Mouse (Mus musculus) intestine, embryonic 16.5 days (tissue): ENCODE data around the gene Mief1. TPM values are rescaled to one million over a fixed set of nuclear protein-coding genes. Genes with fewer than 3 reads are reported as not detected.

Experiments used
- ATAC-seq: fragments of 200-750 bp; cut with Nextera tagmentation; 2 replicates; pipeline ENCODE4 v1.8.0; 2017; ENCODE audit warnings: moderate TSS enrichment, moderate library complexity
- H3K27ac ChIP-seq: fragments of 300-500 bp; sonication (generic); 2 replicates; pipeline ENCODE4 v1.5.1; 2014; ENCODE audit warnings: mild to moderate bottlenecking, low read length
- H3K27me3 ChIP-seq: fragments of 300-500 bp; sonication (generic); replicated peaks from 2 replicates; pipeline ENCODE4 v1.6.1; 2014; ENCODE audit warnings: low read length, control low read depth, mixed read lengths; ENCODE audit not compliant: control insufficient read depth, insufficient read depth
- H3K36me3 ChIP-seq: fragments of 300-500 bp; sonication (generic); 2 replicates; pipeline ENCODE4 v1.6.1; 2014; ENCODE audit warnings: low read length, control low read depth; ENCODE audit not compliant: control insufficient read depth, insufficient read depth
- H3K4me1 ChIP-seq: fragments of 300-500 bp; sonication (generic); 2 replicates; pipeline ENCODE4 v1.6.1; 2014; ENCODE audit warnings: low read length, control low read depth, mixed read lengths; ENCODE audit not compliant: control insufficient read depth, insufficient read depth
- H3K4me2 ChIP-seq: fragments of 300-500 bp; sonication (generic); 2 replicates; pipeline ENCODE4 v1.6.1; 2014; ENCODE audit warnings: low read depth, low read length, control low read depth
- H3K4me3 ChIP-seq: fragments of 300-500 bp; sonication (generic); 2 replicates; pipeline ENCODE4 v1.5.1; 2014; ENCODE audit warnings: mild to moderate bottlenecking, low read length
- H3K9ac ChIP-seq: fragments of 300-500 bp; sonication (generic); 2 replicates; pipeline ENCODE4 v1.6.1; 2014; ENCODE audit warnings: low read depth, low read length
- H3K9me3 ChIP-seq: fragments of 300-500 bp; sonication (generic); 2 replicates; pipeline ENCODE4 v1.6.1; 2016; ENCODE audit warnings: low read length, control low read depth; ENCODE audit not compliant: control insufficient read depth
- WGBS: fragments of 180-500 bp; shearing (Covaris S2); extraction: QIAGEN DNeasy Blood & Tissue Kit; methylation state at CpG from one replicate; pipeline ENCODE4 v1.1.7; 2014; 5-methylcytosine and 5-hydroxymethylcytosine counted together
- polyA plus RNA-seq: library from polyadenylated mRNA; unstranded; fragments of >200 nt; fragmentation: Nextera tagmentation; extraction: Ambion mirVana; gene quantifications from 2 replicates; pipeline ENCODE4 v1.2.1, GENCODE M21; 2015

Mief1 gene
- polyA plus RNA-seq, 1 experiment from 2014 or later: 26.0 TPM

DNA sequence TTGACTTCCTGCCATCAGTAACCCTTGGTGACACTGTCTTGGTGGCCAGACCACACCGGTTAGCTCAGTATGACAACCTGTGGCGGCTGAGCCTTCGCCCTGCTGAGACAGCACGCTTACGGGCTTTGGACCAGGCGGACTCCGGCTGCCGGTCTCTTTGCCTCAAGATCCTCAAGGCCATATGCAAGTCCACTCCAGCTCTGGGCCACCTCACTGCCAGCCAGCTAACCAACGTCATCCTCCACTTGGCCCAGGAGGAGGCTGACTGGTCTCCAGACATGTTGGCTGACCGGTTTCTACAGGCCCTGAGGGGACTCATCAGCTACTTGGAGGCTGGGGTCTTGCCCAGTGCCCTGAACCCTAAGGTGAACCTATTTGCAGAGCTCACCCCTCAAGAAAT, 15.9 kb downstream of the Mief1 start:
- Histone ChIP-seq H3K36me3 (peaks cover 24% of the 10 kb centered on the region), H3K4me1 (peaks cover 27% of the 10 kb centered on the region), H3K4me3 (no peak overlapping the region), H3K27me3 (no peaks in the 10 kb centered on the region), H3K4me2 (no peak overlapping the region), H3K9me3 (no peaks in the 10 kb centered on the region), H3K27ac (peak overlapping the region; percentile 76; the same call in 1 of the 2 replicates), H3K9ac (no peak overlapping the region)
- ATAC-seq: no peak
- 91% methylated on average over 10 of the region's 10 CpGs for WGBS

DNA sequence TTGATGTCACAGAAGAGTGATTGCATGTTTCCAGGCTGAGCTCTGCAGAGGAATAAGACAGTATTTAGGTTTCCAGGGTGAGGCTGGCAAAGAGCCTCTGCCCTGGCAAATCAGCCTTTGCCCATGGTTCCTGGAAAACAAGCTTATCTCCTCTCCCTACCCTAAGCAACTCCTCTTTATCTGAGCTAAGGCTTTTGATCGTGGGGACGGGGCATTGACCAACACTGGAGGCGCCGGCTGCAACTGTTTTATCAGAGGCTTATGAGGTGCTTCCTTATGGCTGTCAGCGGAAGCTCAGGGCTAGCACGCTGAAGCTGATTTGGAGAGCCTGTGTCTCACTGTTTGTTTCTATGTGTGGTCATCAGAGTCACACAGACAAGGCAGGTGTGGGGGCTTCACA, 16.8 kb downstream of the Mief1 start:
- H3K9me3 ChIP-seq: no peaks in the 10 kb centered on the region
- peak; percentile 23 for ATAC-seq
- peak overlapping the region; percentile 76 for H3K27ac ChIP-seq
- no peak overlapping the region for H3K4me2 ChIP-seq
- H3K4me3 ChIP-seq: no peak overlapping the region
- WGBS: 71% methylated on average over 6 of the region's 6 CpGs
- peak overlapping the region; percentile 9; the same call in 1 of the 2 replicates for H3K9ac ChIP-seq
- peaks cover 27% of the 10 kb centered on the region for H3K4me1 ChIP-seq
- H3K36me3 ChIP-seq: peaks cover 24% of the 10 kb centered on the region
- no peaks in the 10 kb centered on the region for H3K27me3 ChIP-seq

DNA sequence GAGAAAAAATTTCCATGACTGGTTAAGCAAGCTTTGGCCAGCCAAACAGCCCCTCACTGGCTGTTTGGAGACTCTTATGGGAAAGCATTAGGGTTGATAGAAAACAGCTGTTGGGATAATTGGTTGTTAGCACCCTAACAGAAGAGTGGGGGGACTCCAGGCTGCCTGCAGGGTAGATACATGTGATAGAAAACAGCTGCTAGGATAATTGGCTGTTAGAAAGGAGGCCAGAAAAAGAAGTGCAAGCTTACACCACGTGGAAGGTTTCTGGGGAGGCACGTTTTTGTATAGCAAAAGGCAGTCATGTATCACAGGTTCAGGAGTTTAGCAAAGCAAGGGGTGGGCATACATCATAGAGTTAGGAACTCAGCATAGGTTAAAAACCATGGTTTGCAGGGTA, 19.7 kb downstream of the Mief1 start:
- Histone ChIP-seq H3K4me3 (no peak overlapping the region), H3K4me2 (peak overlapping the region; percentile 84), H3K27ac (peak overlapping the region; percentile 100), H3K9me3 (no peaks in the 10 kb centered on the region), H3K4me1 (peaks cover 47% of the 10 kb centered on the region), H3K27me3 (no peaks in the 10 kb centered on the region), H3K36me3 (peaks cover 24% of the 10 kb centered on the region), H3K9ac (peak overlapping the region; percentile 39; the same call in 1 of the 2 replicates)
- WGBS: 22% methylated on average over 2 of the region's 2 CpGs
- ATAC-seq: no peak

DNA sequence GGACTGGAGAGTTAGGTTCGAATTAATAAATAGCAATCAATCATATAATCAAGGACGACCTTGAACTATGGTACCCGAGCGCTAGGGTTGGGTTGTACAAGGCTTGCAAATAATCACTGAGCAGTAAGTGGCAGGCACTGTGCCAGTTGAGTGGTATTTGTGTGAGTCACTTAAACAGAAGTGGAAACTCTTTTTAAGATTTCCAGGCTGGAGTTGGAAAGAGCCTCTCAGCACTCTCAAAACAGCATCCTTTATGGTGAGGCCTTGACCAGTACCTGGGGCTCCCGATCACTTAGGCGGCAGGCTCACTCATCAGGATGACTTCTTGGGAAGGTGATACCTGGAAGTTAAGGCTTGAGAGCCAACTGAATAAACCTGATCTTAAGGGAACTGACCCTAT, 20.4 kb downstream of the Mief1 start:
- peaks cover 54% of the 10 kb centered on the region for H3K4me1 ChIP-seq
- 34% methylated on average over 6 of the region's 6 CpGs for WGBS
- peak overlapping the region; percentile 100 for H3K27ac ChIP-seq
- H3K4me2 ChIP-seq: peak overlapping the region; percentile 84
- H3K27me3 ChIP-seq: no peaks in the 10 kb centered on the region
- ATAC-seq: no peak
- H3K36me3 ChIP-seq: peaks cover 19% of the 10 kb centered on the region
- H3K9ac ChIP-seq: peak overlapping the region; percentile 79
- no peaks in the 10 kb centered on the region for H3K9me3 ChIP-seq
- peak overlapping the region; percentile 100 for H3K4me3 ChIP-seq

DNA sequence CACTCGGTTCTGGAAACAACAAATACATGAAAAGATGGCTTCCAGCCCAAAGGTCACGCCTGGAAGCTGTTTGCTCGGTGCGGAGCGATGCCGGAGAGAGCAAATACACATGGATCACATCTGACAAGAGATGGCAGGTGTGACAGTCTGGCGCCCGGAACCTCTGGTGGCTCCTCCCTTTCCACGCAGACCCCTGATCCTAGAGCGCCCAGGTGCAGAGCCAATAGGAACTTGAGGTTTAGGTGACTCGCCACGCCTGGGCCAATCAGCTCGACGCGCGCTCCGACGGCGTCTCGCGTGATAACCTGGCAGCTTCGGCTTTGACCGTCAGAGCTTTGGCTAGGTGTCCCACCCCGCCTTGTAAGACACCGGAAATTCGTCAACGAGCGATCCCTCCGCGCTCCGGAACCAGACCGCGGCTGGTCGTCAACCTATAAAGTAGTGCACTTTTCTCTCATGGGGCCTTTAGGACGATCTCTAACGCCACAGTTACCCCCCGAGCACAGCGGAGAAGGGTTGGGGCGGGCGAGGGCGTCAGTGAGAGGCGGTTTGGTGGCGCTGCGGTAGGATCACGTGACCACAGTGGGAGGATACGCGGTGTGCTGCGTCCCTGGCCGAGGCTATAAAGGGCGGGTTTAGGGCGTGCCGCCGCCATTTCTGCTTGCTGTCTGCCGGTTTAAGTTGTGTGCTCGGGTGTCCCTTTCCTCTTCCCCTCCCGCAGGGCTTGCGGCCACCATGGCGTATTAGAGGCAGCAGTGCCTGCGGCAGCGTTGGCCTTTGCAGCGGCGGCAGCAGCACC, 21.2 kb downstream of the Mief1 start, which contains the start of gene Atf4:
Atf4 (plus strand) TSS at position 338 of the 799 bp plus-strand sequence.
- no peaks in the 10 kb centered on the region for H3K27me3 ChIP-seq
- peak within 1 kb of the TSS; percentile 100 for H3K9ac ChIP-seq
- peak within 1 kb of the TSS; percentile 94 for H3K4me2 ChIP-seq
- H3K4me3 ChIP-seq: peak within 1 kb of the TSS; percentile 100
- peaks cover 18% of the 10 kb centered on the region for H3K36me3 ChIP-seq
- peaks cover 59% of the 10 kb centered on the region for H3K4me1 ChIP-seq
- no peaks in the 10 kb centered on the region for H3K9me3 ChIP-seq
- peak within 1 kb of the TSS; percentile 100 for H3K27ac ChIP-seq
- peak; percentile 91 for ATAC-seq
- under 1% methylated on average over 60 of the region's 62 CpGs for WGBS

DNA sequence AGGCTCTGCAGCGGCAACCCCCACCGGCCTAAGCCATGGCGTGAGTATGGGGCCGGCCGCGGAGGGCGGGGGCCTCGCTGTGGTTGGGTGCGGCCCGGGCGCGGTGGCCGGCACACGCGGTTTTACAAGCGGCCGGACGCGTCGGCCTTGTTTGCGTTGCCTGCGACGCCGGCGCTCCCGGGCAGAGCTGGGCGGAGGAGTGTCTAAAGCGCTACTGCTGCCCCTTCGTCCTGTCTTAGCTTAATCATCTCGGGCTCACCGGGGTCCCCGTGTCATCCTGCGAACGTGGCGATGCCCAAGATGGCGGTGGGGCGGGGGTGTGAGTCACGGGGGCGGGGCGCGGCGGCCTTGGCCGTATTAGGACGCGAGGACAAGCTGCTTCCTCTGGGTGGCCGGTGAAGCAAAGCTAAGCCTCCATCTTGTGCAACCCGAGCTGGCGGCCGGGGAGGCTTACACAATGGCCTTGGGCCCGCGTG, 21.9 kb downstream of the Mief1 start:
- peak overlapping the region; percentile 100 for H3K4me3 ChIP-seq
- peak overlapping the region; percentile 100 for H3K9ac ChIP-seq
- peaks cover 20% of the 10 kb centered on the region for H3K36me3 ChIP-seq
- peak overlapping the region; percentile 100 for H3K27ac ChIP-seq
- H3K27me3 ChIP-seq: no peaks in the 10 kb centered on the region
- no peaks in the 10 kb centered on the region for H3K9me3 ChIP-seq
- WGBS: under 1% methylated on average over 51 of the region's 51 CpGs
- peak; percentile 34 for ATAC-seq
- peaks cover 59% of the 10 kb centered on the region for H3K4me1 ChIP-seq
- H3K4me2 ChIP-seq: peak overlapping the region; percentile 94

DNA sequence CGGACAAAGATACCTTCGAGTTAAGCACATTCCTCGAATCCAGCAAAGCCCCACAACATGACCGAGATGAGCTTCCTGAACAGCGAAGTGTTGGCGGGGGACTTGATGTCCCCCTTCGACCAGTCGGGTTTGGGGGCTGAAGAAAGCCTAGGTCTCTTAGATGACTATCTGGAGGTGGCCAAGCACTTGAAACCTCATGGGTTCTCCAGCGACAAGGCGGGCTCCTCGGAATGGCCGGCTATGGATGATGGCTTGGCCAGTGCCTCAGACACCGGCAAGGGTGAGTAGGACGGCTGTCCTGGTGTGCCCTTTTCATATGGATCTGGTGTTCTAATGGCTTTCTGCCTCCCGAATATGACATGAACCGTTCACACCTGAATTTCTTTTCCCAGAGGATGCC, 22.4 kb downstream of the Mief1 start:
- no peak for ATAC-seq
- WGBS: 6% methylated on average over 16 of the region's 16 CpGs
- peak overlapping the region; percentile 100 for H3K9ac ChIP-seq
- peak overlapping the region; percentile 100 for H3K4me3 ChIP-seq
- no peaks in the 10 kb centered on the region for H3K9me3 ChIP-seq
- H3K36me3 ChIP-seq: peaks cover 20% of the 10 kb centered on the region
- peak overlapping the region; percentile 94 for H3K4me2 ChIP-seq
- no peaks in the 10 kb centered on the region for H3K27me3 ChIP-seq
- peak overlapping the region; percentile 100 for H3K27ac ChIP-seq
- peaks cover 54% of the 10 kb centered on the region for H3K4me1 ChIP-seq

DNA sequence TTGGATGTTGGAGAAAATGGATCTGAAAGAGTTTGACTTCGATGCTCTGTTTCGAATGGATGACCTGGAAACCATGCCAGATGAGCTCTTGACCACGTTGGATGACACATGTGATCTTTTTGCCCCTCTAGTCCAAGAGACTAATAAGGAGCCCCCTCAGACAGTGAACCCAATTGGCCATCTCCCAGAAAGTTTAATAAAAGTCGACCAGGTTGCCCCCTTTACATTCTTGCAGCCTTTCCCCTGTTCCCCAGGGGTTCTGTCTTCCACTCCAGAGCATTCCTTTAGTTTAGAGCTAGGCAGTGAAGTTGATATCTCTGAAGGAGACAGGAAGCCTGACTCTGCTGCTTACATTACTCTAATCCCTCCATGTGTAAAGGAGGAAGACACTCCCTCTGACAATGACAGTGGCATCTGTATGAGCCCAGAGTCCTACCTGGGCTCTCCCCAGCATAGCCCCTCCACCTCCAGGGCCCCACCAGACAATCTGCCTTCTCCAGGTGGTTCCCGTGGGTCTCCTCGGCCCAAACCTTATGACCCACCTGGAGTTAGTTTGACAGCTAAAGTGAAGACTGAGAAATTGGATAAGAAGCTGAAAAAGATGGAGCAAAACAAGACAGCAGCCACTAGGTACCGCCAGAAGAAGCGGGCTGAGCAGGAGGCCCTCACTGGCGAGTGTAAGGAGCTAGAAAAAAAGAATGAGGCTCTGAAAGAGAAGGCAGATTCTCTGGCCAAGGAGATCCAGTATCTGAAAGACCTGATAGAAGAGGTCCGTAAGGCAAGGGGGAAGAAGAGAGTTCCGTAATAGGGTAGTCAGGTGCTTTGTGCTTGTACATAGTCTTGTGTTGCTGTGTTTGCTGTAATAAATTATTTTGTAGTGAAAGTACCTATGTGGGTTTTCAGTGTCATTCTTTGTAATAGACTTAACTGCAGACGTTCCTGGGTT, 23.1 kb downstream of the Mief1 start:
- 53% methylated on average over 12 of the region's 12 CpGs for WGBS
- Histone ChIP-seq H3K36me3 (peaks cover 20% of the 10 kb centered on the region), H3K4me1 (peaks cover 52% of the 10 kb centered on the region), H3K9ac (peak overlapping the region; percentile 100), H3K27me3 (no peaks in the 10 kb centered on the region), H3K27ac (peak overlapping the region; percentile 100), H3K9me3 (no peaks in the 10 kb centered on the region), H3K4me3 (peak overlapping the region; percentile 100), H3K4me2 (peak overlapping the region; percentile 94)
- no peak for ATAC-seq
